Mouse (Mus musculus) layer of hippocampus, postnatal 10 days (tissue): ENCODE data around the gene Eogt. TPM values are rescaled to one million over a fixed set of nuclear protein-coding genes. Genes with fewer than 3 reads are reported as not detected.

Source experiments
- DNase-seq, 2 experiments: peaks; one replicate each; pipeline ENCODE4 v3.0.0; 2021; ENCODE audit warnings: low spot score in 2 of 2
- long read RNA-seq: library from polyadenylated mRNA; stranded (forward); transcript quantifications from one replicate; pipeline ENCODE4 v2.0.0, GENCODE M21; 2023
- total RNA-seq, 2 experiments: library from RNA; stranded (reverse); gene quantifications; 2 replicates each; pipeline ENCODE4 v1.2.3; 2021

Eogt gene
- total RNA-seq: 10 to 100 TPM; 32.2 to 35.2 TPM
- long read RNA-seq, full-length matches to known transcripts: 3 of 13 reads
- long read RNA-seq, partial matches to known transcripts: 2 of 13 reads
- long read RNA-seq, other reads (novel, unspliced or antisense): 8 of 13 reads

DNA sequence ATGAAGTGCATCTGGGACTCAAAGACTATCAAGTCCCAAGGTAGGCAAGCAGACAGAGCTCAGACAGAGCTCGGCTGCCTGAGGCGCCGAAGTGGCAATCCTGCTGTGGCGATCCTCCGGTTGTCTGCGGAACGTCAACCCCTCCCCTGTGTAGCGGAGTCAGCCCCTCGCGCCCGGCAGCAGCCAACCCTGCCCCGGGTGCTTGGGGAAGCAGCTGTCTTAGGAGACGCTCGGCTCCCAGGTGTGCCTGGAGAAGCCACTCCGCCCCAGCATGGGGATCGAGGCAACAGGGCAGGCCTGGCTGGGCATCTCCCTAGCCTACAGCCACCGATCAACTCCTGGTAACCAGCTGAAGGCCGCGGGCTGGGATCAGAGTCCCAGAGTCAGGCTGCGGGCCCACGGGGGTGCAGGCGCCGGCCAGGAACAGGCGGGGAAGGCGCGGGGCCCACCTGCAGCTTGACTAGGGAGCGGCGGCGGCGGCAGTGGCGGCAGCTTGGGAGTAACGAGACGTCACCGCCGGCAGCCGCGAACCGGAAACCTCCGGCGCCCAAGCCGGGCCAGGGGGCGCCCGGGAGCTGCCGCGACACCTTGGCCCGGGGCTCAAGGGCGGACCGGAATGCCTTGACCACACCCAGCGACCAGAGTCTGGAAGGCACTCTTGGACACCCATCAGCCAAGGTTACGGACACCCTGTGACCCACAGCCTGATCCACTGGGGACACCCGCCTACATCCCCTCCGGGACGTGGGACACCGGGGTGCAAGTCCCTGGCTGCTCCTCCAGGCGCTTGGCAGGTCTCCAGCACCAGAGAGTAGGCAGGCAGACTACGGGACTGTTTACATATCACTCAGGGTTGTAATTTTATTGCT is at the start of gene Eogt:
Gene Eogt, minus strand, starts transcription at position 800 of the 869 bp plus-strand sequence.
- peak; percentile 66 to 77 for DNase-seq

DNA sequence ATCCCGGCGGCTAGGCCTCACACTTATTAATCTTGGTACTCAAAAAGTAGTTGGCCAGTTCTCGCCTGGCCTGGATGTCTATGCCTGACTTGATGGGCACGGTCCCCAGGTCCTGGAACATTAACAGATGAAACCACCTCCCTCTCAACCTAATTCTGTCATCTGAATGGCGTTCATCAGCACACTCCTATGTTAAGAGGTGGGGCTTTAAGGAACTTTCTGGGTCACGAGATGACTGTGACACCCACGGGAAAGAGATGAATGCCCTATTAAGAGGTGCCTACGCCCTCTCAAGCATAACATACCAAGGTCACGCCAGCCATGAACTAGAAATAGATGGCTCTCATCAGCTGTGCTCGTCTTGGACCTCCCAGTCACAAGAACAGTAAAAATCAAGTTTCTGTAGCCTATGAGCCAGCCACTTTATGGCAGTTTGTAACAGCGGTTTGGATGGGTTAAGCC is 30.4 kb upstream of the Eogt start:
- no peak for DNase-seq

DNA sequence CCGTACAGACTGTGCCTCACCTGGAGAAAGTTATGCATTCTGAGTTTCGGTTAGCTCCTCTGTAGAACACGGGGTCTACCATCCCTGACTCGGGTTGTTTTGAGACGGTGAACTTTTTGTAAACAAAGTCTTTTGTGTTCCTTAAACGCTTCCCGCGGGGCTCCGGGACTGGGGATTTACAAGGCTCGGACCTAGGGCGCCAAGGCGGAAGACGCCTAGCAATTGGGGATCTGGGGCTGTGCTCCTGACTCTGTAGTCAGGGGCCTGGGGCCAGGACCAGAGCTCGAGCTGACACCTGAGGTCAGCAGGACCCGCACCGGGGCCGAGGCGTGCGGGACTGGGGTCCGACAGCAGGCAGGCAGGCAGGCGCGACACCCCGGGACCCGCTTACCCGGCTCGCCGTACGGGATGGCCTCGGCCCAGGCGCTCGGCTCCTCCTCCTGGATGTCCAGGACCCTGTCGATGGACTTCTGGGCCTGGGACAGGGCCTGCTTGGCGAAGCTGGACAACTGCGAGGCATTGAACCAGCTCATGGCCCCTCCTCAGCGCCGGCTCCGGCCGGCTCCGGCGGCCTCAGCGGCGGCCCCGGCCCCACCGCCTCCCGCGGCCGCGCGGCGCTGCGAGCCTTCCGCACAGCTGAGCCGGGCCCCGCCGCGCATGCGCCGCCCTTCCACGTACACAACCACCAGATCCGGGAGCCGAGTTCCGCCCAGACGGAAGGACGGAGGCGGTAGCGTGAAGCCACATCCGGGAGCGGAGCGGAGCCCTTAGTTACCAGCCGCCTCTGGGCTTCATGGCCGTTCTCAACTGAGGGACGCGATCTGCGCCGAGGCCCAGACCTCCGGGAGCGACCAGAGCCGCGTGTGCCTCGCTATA is 29.7 kb upstream of the Eogt start, which contains the start of gene Tmf1:
Gene Tmf1, minus strand, starts transcription at position 632 of the 876 bp plus-strand sequence.
- peak; percentile 90 to 96 for DNase-seq

DNA sequence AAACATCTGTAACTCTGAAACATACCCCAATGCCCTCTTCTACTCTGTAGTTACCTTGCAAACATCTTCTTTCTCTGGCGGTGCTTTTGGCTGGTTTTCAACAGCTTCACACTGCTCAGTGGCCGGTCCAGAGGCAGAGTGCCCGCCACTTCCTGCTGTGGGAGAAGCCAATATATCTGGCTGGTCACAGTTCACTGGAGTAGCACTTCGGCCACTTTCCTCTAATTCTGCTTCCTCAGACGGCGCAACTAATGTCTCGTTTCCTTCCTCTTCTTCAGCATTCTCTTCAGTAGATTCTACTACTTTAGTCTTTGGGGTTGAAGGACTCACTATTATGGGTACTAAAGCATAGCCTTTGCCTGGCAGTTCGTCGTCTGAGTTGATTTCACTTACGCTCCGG is 26.7 kb upstream of the Eogt start:
- DNase-seq: peak in 1 of 2 experiments; percentile 17

DNA sequence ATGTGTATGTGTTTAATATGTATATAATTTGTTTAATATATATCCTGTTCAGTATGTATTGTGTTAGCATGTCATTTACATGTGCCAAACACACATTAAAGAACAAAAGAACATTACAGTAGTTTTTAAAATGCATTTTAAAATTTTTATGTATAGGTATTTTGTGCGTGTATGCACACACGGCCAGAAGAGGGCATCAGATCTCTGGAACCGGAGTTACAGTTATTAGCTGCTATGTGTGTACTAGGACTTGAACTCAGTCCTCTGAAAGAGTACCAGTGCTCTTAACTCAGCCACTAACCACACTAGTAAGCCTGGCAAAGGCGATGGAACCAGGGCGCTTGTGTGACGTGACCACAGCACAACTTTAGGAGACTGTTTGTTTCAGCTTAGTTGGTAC is 1.2 kb upstream of the Eogt start:
- DNase-seq: no peak

DNA sequence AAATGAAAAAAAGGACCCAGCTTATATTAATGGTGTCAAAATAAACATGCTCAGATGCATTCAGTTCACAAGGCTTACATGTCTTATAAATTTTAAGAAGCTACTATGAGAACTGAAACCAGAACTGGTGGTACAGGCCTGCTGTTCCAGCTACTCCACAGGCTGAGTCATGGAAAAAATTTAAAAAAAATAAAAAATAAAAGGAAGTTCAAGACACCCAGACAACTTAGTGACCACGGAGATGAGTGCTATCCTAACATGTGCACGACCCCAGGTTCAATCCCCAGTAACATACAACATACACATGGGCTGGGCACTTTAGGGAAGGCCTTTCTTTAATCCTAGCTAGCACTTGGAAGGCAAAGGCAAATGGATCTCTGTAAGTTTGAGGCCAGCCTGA is 739 bp upstream of the Eogt start:
- no peak for DNase-seq

DNA sequence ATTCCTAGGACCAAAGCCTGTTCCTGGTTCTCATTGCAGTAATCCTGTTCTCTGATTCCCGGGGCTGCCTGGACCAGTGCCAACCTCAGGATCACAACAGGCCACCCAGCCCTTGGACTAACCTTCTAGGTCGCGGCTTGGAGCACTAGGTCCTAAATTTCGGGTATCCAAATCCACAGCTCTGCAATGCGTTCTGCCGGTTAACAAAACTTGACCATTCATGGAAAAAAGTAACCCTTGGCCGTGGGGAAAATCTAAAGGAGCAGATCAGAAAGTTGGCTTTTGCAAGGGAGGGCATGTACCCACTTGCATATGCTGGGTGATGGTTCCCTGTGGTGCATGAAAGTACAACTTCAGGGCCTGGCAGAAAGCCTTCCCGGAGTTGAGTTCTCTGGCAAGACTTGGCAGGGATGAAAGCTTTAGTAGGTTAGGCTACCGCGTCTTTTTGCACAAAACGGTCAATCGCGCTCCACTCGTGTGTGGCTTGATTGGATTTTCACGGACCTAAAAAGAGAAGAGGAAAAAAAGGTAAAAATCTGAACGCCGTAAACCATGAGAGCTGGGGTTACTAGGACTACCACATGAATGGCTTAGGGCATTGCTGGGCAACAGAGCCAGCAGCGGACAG is 1.1 kb downstream of the Eogt start:
- peak; percentile 54 to 58 for DNase-seq

DNA sequence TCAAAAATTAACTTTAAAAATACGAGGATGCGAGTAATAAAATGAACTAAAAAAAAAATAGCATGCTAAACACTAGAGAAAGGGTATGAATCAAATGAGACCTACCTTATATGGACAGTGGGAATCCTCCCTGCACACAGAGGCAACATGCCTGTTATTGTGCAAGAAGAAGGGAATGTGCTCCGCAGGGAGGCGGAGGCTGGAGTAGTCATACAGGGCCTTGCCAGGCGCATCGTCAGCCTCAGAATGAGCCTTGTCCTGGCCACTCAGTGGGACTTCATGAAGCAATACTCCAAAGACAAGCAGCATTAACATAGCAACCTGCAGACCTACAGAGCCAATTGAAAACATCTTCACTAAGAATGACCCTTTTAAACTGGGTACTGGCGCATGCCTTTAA is 3.8 kb downstream of the Eogt start:
- no peak for DNase-seq

DNA sequence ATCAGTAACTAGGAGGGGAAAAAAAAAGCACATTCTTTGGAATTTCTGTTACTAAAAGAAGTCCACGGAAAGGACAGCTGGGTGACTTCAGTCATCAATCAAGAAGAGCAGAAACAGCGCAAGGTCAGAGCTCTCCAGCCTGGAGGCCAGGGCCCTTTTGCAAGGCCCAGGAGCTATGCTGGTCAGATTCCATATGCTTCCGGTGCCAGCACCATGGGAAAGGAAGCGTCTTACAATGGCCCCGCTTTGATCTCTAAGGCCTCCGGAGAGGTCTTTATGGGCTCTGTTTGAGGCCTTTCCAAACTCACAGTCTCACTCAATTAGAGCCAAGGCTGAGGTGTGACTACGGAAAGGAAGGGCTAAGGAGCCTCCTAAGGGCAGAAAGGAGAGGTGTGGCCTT is 4.6 kb downstream of the Eogt start:
- peak in 1 of 2 experiments; percentile 22 for DNase-seq

DNA sequence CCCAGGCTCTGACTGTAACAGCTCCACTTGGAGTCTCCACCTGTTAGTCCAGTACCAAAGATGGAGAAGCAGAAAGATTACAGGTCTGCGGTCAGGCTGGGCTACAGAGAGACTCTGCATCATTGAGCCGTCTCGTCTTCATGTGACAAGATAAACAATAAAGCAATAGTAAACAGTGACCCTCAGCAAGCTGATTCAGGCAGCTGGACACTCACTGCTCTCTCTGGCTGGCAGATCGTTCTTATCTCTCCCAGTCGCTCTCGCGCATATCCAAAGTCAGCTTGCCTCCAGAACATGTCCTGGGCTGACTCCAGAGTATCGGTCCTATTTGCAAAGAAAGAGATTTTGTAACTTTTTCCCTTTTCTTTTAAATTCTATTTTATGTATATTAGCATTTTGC is 6.4 kb downstream of the Eogt start:
- no peak for DNase-seq

DNA sequence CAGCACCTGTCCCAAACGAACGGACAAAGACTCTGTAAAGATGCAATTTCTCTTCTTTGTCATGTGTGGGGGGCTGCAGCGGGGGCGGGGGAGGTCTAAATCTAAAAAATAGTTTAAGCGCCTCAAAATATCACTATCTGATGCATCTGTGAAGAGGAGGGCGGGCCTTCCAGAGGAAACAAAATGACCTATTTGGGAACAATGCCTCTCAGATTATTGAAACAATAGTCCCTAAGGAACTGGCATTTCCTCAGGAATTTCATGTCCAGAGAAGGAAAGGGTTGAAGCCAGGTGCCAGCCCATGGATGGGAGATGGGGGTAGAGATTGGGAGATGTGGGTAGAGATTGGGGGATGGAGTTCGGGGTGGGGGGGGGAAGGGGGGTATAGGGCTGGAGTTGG is 7.2 kb downstream of the Eogt start:
- no peak for DNase-seq

DNA sequence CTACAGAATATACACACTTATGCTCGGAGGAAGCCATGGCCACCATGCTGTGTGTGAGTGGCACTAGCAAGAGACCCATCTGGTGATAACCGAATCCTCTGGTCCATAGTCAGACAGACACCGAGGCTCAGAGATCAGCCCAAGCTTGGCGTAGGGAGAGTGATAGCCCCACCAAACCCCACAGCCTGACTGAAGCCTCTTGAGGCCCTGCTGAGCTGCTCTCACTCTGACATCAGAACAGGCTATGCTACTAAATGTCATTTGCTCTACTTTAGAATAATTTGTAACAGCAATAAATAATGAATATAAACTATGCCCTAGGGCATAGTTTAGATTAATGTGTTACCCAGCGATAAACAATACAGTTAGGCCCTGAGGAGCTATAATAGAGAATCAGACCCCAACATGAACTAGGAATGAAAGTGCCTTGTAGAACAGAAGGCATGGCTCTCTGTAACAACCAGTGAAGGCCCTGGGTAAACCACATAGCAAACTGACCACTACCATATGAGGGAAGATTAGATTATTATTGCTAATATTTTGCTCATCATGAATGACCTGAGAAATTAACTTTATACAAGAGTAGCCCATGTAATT is 16.2 kb downstream of the Eogt start:
- no peak for DNase-seq

DNA sequence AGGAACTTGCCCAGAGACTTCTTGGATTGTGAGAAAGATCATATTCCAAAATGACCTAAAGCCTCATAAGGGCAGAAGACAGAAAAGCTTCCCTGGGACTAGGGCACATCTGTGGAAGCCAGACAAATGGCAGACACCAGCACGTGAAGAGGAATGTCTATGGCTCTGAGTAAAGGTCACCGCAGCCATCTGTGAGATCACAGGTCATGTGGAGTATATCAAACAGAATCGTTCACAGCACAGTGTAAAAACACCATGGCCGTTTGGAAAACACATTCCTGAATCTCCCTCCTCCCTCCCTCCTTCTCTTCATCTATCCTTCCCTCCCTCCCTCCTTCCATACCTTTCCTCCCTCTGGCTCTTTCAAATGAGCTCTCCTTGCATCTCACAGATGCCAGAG is 17.2 kb downstream of the Eogt start:
- DNase-seq: no peak

DNA sequence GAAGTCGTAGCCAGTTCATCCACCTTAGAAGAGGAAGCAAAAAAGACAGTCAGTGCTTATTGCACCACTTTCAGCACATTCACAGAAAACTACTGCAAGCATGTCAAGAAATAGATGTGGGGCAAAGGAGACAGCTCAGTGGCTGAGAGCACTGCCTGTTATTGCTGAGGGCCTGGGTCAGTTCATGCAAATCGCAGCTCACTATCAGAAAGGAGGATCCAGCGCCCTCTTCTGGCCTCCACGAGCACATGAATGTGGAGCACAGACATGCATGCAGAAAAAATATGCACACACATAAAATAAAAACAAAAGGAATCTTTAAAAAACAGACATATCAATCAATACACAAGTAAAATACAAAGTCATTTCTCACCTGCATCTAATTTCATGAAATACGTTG is 18.0 kb downstream of the Eogt start:
- DNase-seq: no peak

DNA sequence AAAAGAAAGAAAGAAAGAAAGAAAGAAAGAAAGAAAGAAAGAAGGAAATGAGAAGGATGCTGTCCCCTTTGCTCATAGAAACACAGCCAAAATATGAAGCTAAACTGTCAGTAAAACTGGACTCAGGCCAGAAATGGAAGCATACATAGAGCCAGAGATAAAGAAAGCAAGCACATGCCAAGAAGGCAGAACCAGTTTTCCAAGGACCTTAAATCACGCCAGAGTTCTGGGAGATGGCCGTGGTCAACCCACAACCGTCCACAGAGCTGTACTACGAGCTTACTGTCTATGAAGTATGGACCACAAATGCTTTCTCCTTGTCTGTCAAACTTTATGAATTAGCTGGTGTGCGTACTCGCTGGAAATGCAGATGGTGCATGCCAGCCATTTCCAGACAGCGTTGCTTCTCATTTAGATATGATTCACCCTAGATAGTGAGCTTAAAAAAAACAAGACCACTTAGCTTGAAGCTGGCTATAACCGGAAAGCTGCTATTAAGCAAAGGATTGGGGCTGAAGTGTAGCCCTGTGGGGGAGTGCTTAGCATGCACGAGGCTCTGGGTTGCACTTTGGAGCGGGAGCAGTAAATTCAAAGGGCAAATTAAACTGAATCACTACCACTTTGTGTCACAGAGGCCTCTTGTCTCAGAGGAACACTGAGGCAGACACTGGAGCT is 24.5 kb downstream of the Eogt start:
- no peak for DNase-seq

DNA sequence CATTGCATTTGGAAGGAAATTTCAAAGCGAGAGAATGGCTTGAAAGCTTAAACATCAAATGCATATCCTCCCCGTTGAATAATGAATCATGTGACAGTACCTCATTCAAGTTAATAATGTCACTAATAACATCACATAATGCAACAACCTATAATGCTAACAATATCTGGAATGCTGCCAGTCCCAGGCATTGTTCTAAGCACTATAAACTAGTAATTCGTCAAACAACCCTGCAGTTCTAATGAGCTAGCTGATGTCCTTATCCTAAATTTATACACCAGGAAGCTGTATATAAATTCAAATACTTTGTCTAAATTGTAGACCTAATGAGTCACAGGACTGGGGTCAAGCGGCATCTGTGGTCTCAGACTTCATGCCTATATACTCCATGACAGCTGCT is 28.1 kb downstream of the Eogt start:
- DNase-seq: no peak

DNA sequence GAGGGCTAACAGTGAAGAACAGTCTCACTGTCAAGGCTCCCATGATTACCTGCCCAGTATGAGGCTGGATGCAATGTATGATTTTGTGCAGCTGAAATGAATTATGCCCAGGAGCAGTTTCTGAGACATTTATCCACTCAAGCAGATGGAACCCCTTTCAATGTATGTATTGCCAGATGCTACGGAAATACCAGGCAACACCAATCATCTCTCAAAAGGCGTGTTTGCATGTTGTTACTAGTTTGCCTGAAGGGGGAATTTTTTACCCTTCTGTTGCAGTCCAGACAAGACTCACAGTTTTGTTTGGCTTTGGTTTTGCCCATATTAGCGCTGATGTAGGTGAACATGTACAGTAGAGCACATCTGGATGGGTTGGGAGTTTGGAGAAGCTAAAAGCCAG is 30.7 kb downstream of the Eogt start:
- DNase-seq: no peak

DNA sequence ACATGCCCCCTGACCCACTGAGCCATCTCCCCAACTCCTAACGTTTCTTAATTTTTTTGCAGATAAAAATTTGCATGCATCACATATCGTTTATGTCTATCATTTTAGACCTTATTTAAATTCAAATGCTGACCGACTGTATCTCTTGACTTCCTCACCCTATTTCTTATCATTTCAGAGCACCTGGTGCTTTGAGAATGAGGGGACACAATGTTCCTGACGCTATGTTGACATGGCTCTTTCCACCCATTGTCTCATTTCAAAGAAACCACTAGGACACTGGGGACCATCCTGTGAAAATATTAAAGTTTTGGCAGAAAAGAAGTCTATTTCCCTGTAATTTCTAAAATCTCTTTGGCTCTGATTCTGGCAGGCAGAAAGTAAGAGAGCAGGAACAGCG is 32.1 kb downstream of the Eogt start:
- DNase-seq: no peak

DNA sequence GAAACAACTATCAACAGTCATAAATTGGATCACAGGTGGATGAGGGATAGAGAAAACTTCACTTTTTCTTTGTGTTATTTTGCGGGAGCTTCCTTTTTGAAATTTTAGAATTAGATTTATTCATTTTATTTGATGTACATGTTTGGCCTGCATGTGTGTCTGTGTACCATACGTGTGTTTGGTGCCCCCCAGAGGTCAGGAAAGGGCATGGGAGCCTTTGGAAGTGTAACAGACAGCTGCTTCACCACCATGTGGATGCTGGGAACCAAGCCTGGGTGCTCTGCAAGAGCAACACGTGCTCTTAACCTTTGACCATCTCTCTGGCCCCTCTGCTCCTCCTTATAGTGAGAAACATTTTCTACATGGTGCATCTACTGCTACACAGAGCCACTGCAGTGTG is 34.2 kb downstream of the Eogt start:
- DNase-seq: no peak

DNA sequence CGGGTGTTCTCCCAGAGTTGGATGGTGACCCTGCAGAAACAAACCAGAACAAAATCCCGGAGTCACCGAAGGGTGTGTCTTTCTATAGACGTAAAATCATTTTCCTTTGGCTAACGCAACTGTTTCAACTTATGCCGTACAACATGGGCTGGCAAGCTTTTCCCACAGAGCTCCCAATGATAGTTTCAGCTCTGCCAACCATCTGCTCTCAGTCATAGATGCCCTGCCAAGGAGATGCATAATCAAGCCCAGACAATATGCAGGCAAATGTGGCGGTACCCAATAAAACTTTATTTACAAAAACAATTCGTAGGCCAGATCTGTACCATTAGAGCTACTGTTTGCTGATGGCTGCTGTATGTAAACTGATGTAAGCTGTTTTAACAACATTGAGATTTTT is 36.8 kb downstream of the Eogt start:
- peak; percentile 30 to 57 for DNase-seq
